Mouse (Mus musculus) heart, embryonic 12.5 days (tissue): Measurements from ENCODE around the gene Bbs9. TPM values are rescaled to one million over a fixed set of nuclear protein-coding genes. Genes with fewer than 3 reads are reported as not detected.

Experiments
- ATAC-seq: fragments of 200-750 bp; cut with Nextera tagmentation; 2 replicates; pipeline ENCODE4 v1.8.0; 2017; ENCODE audit warnings: moderate TSS enrichment, moderate library complexity; ENCODE audit not compliant: insufficient number of reproducible peaks, low FRiP score
- H3K27ac ChIP-seq: fragments of 300-500 bp; sonication (generic); 2 replicates; pipeline ENCODE4 v1.5.1; 2016; ENCODE audit warnings: mild to moderate bottlenecking, moderate library complexity; ENCODE audit not compliant: poor library complexity, severe bottlenecking
- H3K27me3 ChIP-seq: fragments of 300-500 bp; sonication (generic); replicated peaks from 2 replicates; pipeline ENCODE4 v1.6.1; 2016; ENCODE audit warnings: mild to moderate bottlenecking, moderate library complexity
- H3K36me3 ChIP-seq: fragments of 300-500 bp; sonication (generic); 2 replicates; pipeline ENCODE4 v1.6.1; 2016; ENCODE audit warnings: mild to moderate bottlenecking, moderate library complexity
- H3K4me1 ChIP-seq: fragments of 300-500 bp; sonication (generic); replicated peaks from 2 replicates; pipeline ENCODE4 v1.6.1; 2016; ENCODE audit warnings: mild to moderate bottlenecking
- H3K4me2 ChIP-seq: fragments of 300-500 bp; sonication (generic); 2 replicates; pipeline ENCODE4 v1.6.1; 2016; ENCODE audit warnings: mild to moderate bottlenecking, moderate library complexity
- H3K4me3 ChIP-seq: fragments of 300-500 bp; sonication (generic); 2 replicates; pipeline ENCODE4 v1.5.1; 2016; ENCODE audit warnings: mild to moderate bottlenecking
- H3K9ac ChIP-seq: fragments of 300-500 bp; sonication (generic); 2 replicates; pipeline ENCODE4 v1.6.1; 2016; ENCODE audit warnings: mild to moderate bottlenecking, moderate library complexity
- H3K9me3 ChIP-seq: fragments of 300-500 bp; sonication (generic); replicated peaks from 2 replicates; pipeline ENCODE4 v1.6.1; 2016; ENCODE audit warnings: mild to moderate bottlenecking, moderate library complexity
- WGBS: fragments of 180-500 bp; shearing (Covaris S2); methylation state at CpG from one replicate; pipeline ENCODE4 v1.1.7; 2016; 5-methylcytosine and 5-hydroxymethylcytosine counted together
- polyA plus RNA-seq: library from polyadenylated mRNA; unstranded; fragments of >200 nt; fragmentation: Nextera tagmentation; extraction: Ambion mirVana; gene quantifications from 2 replicates; pipeline ENCODE4 v1.2.1, GENCODE M21; 2016

The Bbs9 gene
- polyA plus RNA-seq, 1 experiment from 2014 or later, result 8.0 TPM

DNA sequence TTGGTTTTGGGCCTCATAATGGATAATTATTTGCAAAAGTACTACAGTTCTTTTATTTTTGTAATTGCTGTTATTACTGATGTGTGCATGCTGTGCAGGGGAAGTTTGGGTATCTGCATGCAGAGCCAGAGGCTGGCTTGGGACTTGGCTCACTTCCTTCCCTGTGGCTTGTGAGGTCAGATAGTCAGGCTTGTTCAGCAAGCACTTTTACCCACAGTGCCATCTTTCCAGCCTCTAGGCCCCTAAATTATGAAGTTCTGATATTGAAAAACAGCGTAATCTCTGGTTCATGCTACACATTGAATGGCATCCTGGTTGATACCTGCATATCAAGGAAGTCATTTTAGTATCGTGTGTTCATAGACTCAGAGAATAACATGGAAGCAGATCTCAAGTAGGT is 197.4 kb downstream of the Bbs9 start:
- no peaks in the 10 kb centered on the region for H3K9me3 ChIP-seq
- no peaks in the 10 kb centered on the region for H3K36me3 ChIP-seq
- H3K27me3 ChIP-seq, result no peaks in the 10 kb centered on the region
- no peak overlapping the region for H3K4me2 ChIP-seq
- no peaks in the 10 kb centered on the region for H3K4me1 ChIP-seq
- no peak overlapping the region for H3K27ac ChIP-seq
- 87% methylated on average over 2 of the region's 2 CpGs for WGBS
- ATAC-seq, result no peak
- no peak overlapping the region for H3K4me3 ChIP-seq
- no peak overlapping the region for H3K9ac ChIP-seq

- WGBS, result 92% methylated on average over 7 of the region's 7 CpGs
Observed at GRCm38 (mm10) chr9:22677132-22677829, 201.8 kb downstream of the Bbs9 start.

DNA sequence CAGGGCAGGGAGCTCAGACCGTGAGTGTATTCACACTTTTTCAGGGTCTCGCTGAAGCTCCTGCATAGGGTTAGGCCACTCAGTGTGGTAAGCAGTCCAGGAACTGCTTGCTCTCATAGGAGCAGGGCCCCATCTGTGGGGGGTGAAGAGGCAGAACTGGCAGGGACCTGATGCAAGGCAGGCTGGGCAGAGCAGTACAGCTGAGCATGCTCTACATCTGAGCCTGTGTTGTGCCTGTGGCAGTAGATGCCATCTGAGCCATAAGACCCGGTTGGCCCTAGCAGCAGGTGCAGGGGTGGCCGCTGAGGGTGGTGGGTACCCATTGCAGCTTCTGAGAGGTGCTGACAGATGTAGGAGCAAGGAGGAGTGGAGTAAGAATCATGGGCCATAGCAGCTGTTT is 202.5 kb downstream of the Bbs9 start:
- ATAC-seq, result no peak
- Histone ChIP-seq H3K27me3 (no peaks in the 10 kb centered on the region), H3K4me2 (no peak overlapping the region), H3K27ac (no peak overlapping the region), H3K36me3 (no peaks in the 10 kb centered on the region), H3K4me3 (no peak overlapping the region), H3K9me3 (no peaks in the 10 kb centered on the region), H3K9ac (no peak overlapping the region), H3K4me1 (no peaks in the 10 kb centered on the region)
- WGBS, result 74% methylated on average over 4 of the region's 4 CpGs

More at GRCm38 (mm10) chr9:22677132-22677829, 201.8 kb downstream of the Bbs9 start:
- no peaks in the 10 kb centered on the region for H3K9me3 ChIP-seq
- no peak for ATAC-seq
- no peak overlapping the region for H3K9ac ChIP-seq
- no peaks in the 10 kb centered on the region for H3K36me3 ChIP-seq
- no peaks in the 10 kb centered on the region for H3K4me1 ChIP-seq
- no peak overlapping the region for H3K27ac ChIP-seq
- H3K27me3 ChIP-seq, result no peaks in the 10 kb centered on the region
- no peak overlapping the region for H3K4me2 ChIP-seq
- H3K4me3 ChIP-seq, result no peak overlapping the region

- Histone ChIP-seq H3K4me2 (no peak overlapping the region), H3K9ac (no peak overlapping the region), H3K36me3 (no peaks in the 10 kb centered on the region), H3K9me3 (no peaks in the 10 kb centered on the region), H3K4me1 (no peaks in the 10 kb centered on the region), H3K27ac (no peak overlapping the region), H3K27me3 (no peaks in the 10 kb centered on the region), H3K4me3 (no peak overlapping the region)
- ATAC-seq, result no peak
- WGBS, result 83% methylated on average over 4 of the region's 4 CpGs
Observed at GRCm38 (mm10) chr9:22678496-22678895, 203.0 kb downstream of the Bbs9 start.

DNA sequence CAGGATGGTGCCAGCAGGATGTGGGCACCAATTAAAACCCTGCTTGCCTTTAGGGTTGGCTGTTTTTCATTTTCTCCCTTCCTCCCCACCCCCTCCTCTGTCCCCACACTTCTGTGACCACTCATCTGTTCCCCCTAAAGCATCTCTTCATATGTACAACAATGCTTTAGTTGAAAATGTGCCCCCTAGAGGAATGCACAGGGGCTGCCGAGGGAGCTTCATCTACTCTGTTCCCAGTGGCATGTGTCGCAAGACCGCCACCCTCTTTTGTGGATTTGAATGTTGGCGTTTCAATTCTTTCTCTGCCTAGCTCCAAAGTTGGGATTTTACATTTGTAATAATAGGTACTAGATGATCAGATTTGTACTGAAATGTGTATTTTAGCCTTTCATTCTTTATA is 204.0 kb downstream of the Bbs9 start:
- Histone ChIP-seq H3K9ac (no peak overlapping the region), H3K4me3 (no peak overlapping the region), H3K4me1 (no peaks in the 10 kb centered on the region), H3K4me2 (no peak overlapping the region), H3K9me3 (no peaks in the 10 kb centered on the region), H3K36me3 (no peaks in the 10 kb centered on the region), H3K27ac (no peak overlapping the region), H3K27me3 (no peaks in the 10 kb centered on the region)
- no peak for ATAC-seq
- 91% methylated on average over 4 of the region's 4 CpGs for WGBS

GRCm38 (mm10) chr9:22680031-22680430 is 204.5 kb downstream of the Bbs9 start:
- no peak for ATAC-seq
- no peaks in the 10 kb centered on the region for H3K9me3 ChIP-seq
- H3K27me3 ChIP-seq, result no peaks in the 10 kb centered on the region
- 34% methylated on average over 12 of the region's 12 CpGs for WGBS
- H3K9ac ChIP-seq, result no peak overlapping the region
- H3K4me1 ChIP-seq, result no peaks in the 10 kb centered on the region
- H3K36me3 ChIP-seq, result no peaks in the 10 kb centered on the region
- H3K4me2 ChIP-seq, result no peak overlapping the region
- H3K27ac ChIP-seq, result no peak overlapping the region
- H3K4me3 ChIP-seq, result no peak overlapping the region

- H3K4me1 ChIP-seq, result no peaks in the 10 kb centered on the region
- no peak for ATAC-seq
- no peak overlapping the region for H3K4me2 ChIP-seq
- no peaks in the 10 kb centered on the region for H3K36me3 ChIP-seq
- H3K27ac ChIP-seq, result no peak overlapping the region
- H3K27me3 ChIP-seq, result no peaks in the 10 kb centered on the region
- whole genome bisulfite sequencing, result 75% methylated on average over 1 of the region's 1 CpGs
- H3K9ac ChIP-seq, result no peak overlapping the region
- no peak overlapping the region for H3K4me3 ChIP-seq
- H3K9me3 ChIP-seq, result no peaks in the 10 kb centered on the region
Observed at GRCm38 (mm10) chr9:22680484-22680883, 205.0 kb downstream of the Bbs9 start.

DNA sequence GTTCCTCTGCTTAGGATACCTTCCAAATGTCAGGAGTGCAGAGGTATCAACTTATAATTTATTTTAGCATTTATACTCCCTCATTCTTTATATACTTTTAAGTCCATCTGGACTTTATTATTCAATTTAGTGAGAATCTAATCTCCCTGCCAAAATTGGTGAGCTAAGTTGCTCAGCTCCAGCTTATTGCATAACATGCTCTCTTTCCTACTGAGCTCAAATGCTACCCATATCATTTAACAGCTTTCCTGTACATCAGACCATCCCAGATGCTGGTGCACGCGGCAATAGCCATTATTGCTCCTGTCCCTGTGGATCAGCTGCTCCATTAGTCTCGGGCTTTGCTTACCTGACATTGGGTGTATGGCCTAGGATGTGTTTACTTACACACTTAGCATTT is 208.3 kb downstream of the Bbs9 start:
- 85% methylated on average over 3 of the region's 3 CpGs for WGBS
- Histone ChIP-seq H3K27me3 (no peaks in the 10 kb centered on the region), H3K9ac (no peak overlapping the region), H3K27ac (no peak overlapping the region), H3K4me3 (no peak overlapping the region), H3K4me1 (no peaks in the 10 kb centered on the region), H3K9me3 (no peaks in the 10 kb centered on the region), H3K4me2 (no peak overlapping the region), H3K36me3 (no peaks in the 10 kb centered on the region)
- no peak for ATAC-seq

GRCm38 (mm10) chr9:22686765-22687472 is 211.4 kb downstream of the Bbs9 start:
- Histone ChIP-seq H3K9me3 (no peaks in the 10 kb centered on the region), H3K4me2 (no peak overlapping the region), H3K27ac (no peak overlapping the region), H3K36me3 (no peaks in the 10 kb centered on the region), H3K27me3 (no peaks in the 10 kb centered on the region), H3K4me3 (no peak overlapping the region), H3K4me1 (no peaks in the 10 kb centered on the region), H3K9ac (no peak overlapping the region)
- 74% methylated on average over 6 of the region's 6 CpGs for WGBS
- no peak for ATAC-seq

DNA sequence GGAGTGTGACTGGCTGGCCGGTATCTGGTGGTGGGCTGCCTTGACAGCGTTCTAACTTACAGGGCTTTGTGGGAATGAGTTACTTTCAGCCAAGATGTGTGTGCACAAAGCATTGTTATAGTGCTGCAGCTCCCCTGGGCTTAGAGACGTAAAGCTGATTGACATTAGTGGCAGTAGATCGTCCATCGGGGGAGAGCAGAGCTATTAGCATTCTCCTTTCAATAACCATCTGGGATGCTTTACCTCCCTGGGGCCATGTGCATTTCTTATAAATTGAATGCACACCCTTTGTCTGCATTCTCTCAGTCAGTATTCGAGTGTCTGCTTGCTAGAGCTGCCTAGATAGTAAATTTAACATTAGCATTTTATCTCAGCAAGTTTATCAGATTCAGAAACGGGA is 214.7 kb downstream of the Bbs9 start:
- H3K9me3 ChIP-seq, result no peaks in the 10 kb centered on the region
- 63% methylated on average over 7 of the region's 7 CpGs for WGBS

DNA sequence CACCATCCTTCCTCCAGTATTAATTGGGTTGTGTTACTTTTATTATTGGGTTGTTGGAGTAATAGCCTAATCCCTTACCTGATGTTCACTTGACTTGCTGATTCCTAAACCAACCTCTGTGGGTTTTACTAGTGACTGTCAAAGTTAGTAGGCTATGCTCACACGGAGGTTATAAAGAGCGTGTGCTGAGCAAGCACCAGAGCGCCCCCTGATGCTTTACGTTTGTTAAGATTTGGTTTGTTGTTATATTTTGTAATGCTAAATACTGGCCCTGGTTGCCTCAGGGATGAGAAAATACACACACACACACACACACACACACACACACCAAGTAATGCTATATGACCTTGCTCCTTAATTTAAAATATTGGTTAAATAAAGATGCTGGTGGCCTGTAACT is 219.9 kb downstream of the Bbs9 start:
- no peaks in the 10 kb centered on the region for H3K27me3 ChIP-seq
- H3K9me3 ChIP-seq, result peaks cover 3% of the 10 kb centered on the region; the same call in 1 of the 2 replicates
- WGBS, result 78% methylated on average over 4 of the region's 4 CpGs
- no peak overlapping the region for H3K9ac ChIP-seq
- no peaks in the 10 kb centered on the region for H3K36me3 ChIP-seq
- no peak overlapping the region for H3K4me3 ChIP-seq
- H3K27ac ChIP-seq, result no peak overlapping the region
- no peaks in the 10 kb centered on the region for H3K4me1 ChIP-seq
- ATAC-seq, result no peak
- H3K4me2 ChIP-seq, result no peak overlapping the region

More for the DNA sequence above, 214.7 kb downstream of the Bbs9 start:
- ATAC-seq, result no peak
- Histone ChIP-seq H3K4me1 (no peaks in the 10 kb centered on the region), H3K9ac (no peak overlapping the region), H3K4me2 (no peak overlapping the region), H3K4me3 (no peak overlapping the region), H3K36me3 (no peaks in the 10 kb centered on the region), H3K27ac (no peak overlapping the region), H3K27me3 (no peaks in the 10 kb centered on the region)
